Mouse (Mus musculus) adrenal gland, adult 18-20 months (tissue): ENCODE measurements around the gene Ap4s1. TPM values are rescaled to one million over a fixed set of nuclear protein-coding genes. Genes with fewer than 3 reads are reported as not detected.

ENCODE experiments used
- DNase-seq, 2 experiments: peaks; one replicate each; pipeline ENCODE4 v3.0.0; 2021 to 2022; ENCODE audit warnings: low spot score in 2 of 2
- total RNA-seq, 2 experiments: library from RNA; stranded (reverse); gene quantifications; 1 replicate in 1 of 2; 2 replicates in 1 of 2; pipeline ENCODE4 v1.2.3; 2021

The Ap4s1 gene
- total RNA-seq, 2 experiments from 2014 or later: 24.8 to 35.8 TPM

DNA sequence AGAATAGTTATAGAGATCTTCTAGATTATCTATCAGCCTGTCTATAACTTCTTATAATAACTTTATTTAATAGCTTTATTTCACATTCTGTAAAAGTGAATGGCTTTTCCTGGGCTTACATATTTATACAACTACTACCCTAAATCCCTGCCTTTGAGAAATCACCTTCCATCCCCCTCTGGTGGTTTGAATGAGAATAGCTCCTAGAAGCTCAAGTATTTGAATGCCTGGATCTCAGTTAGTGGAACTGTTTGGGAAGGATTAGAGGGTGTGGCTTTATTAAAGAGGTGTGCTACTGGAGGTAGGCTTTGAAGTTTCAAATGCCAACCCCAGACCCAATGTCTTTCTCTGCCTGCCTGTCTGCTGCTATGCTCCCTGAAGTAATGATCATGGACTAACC is 10.9 kb downstream of the Ap4s1 start:
- no peak for DNase-seq

DNA sequence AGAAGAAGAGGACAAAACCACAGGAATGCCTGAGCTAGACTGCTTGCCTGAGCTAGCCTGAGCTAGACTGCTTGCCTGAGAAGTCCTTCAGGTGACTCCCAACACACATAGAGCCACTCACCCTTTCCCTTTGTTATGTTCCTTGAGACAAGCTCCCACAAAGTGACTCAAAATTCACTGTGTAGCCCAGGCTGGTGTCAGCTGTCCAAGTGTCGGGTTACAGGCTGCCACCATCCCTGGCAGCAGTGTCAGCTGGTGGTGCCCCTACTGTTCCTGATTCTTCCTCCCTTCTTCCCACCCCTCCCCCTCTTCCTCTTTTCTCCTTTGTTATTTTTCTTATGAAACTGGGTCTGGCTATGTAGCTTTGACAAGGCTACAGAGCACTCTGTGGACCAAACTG is 13.0 kb downstream of the Ap4s1 start:
- DNase-seq: no peak

DNA sequence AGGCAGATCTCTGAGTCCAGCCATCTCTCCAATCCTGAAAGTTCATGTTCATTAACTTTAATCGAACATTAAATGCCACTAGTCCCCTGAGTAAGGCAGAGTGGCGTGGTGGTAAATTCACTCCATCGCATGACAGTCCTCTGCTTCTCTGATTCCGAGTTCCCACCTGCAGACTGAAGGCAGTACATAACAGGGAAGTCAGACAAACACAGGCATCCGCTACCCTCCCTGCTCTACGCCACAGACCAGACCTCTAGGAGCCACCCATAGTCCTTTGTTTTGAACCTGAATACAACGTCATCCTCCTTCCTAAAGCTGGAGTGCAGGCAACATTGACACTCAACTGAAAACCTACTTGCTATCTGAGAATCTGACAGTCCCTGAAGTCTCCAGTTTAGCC is 13.7 kb downstream of the Ap4s1 start:
- no peak for DNase-seq

GRCm38 (mm10) chr12:51705778-51706177 is 14.9 kb downstream of the Ap4s1 start:
- no peak for DNase-seq

GRCm38 (mm10) chr12:51706673-51707235 is 15.9 kb downstream of the Ap4s1 start:
- DNase-seq: no peak

- no peak for DNase-seq
Observed at GRCm38 (mm10) chr12:51708941-51709686, 18.3 kb downstream of the Ap4s1 start.

DNA sequence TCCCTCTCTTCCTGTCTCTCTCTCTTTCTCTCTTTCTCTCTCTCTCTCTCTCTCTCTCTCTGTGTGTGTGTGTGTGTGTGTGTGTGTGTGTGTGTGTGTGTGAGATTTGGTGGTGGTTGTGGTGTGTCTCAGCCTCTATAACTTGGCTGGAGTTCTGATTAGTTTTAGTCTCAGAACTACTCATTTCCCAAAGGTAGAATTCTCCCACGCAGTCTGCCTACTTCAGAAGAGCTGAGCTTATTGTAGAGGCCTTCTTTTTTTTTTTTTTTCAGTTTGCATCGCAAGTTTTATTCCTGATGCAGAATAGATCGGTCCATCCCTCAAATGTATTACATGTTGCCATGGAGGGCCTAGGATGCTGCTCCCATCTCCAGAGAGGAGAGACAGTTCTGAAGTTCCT is 18.9 kb downstream of the Ap4s1 start:
- DNase-seq: no peak

DNA sequence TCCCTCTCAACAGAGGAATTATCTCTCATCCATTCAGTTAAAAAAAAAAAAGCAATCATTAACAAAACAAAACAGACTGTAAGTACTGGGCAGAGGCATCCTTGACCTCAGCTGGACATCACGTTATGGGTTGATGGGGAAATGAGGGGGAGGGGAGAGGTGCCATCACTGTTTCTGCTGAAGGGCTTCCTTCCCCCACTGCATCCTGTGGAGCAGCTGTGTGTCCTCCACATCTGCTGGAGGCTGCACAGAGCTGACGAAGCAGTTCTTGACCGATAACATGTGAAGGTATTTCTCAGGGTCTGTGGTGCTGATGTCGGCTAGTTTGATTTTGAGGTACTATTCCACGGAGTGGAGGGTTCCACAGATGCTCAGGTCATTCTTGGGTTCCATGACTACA is 19.3 kb downstream of the Ap4s1 start:
- DNase-seq: no peak

- no peak for DNase-seq
Observed at GRCm38 (mm10) chr12:51712685-51713084, 21.9 kb downstream of the Ap4s1 start.

- no peak for DNase-seq
Observed at GRCm38 (mm10) chr12:51718617-51719016, 27.8 kb downstream of the Ap4s1 start.

- DNase-seq: no peak
Observed at GRCm38 (mm10) chr12:51721836-51722235, 31.0 kb downstream of the Ap4s1 start.

DNA sequence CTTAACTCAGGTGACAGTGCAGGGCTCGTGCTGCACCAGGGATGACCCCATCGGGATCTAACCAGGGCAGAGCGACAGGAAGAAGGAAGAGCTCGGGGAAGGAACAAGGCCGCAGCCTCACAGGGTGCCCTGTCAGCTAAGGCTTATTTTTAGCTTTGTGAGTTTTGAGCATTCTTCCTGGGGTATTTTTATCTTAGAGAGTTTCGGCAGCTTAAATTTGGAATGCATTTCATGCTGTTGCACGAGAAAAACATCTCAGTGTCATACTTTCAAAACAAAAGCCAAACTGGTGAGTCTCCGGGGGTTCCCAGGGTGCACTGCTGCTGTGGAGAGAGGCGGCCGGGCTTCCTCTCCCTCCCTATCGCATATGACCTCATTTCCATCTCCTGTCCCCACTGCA is 38.2 kb downstream of the Ap4s1 start:
- DNase-seq: no peak

GRCm38 (mm10) chr12:51729827-51730226 is 39.0 kb downstream of the Ap4s1 start:
- no peak for DNase-seq

GRCm38 (mm10) chr12:51734605-51735211 is 43.9 kb downstream of the Ap4s1 start:
- DNase-seq: no peak

- DNase-seq: peak in 1 of 2 experiments; percentile 18
Observed at GRCm38 (mm10) chr12:51735840-51736271, 45.0 kb downstream of the Ap4s1 start.

DNA sequence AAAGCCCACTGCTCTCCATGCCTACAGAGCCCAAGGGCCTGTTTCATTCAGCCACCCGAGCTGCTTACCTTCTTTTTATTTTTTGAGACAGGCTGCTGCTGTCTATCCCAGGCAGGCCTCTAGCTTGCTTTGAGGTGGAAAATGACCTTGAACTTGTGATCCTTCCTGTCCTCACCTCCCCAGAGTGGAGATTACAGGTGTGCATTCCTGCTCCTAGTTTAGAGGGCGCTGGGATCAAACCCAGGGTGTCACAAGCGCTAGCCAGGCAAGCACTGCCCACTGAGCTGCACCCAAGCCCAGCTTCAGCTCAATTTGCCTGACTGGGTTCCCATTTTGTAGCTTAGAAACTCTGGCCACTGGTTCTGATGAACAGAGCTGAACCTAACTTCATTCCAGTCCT is 45.5 kb downstream of the Ap4s1 start:
- DNase-seq: no peak

DNA sequence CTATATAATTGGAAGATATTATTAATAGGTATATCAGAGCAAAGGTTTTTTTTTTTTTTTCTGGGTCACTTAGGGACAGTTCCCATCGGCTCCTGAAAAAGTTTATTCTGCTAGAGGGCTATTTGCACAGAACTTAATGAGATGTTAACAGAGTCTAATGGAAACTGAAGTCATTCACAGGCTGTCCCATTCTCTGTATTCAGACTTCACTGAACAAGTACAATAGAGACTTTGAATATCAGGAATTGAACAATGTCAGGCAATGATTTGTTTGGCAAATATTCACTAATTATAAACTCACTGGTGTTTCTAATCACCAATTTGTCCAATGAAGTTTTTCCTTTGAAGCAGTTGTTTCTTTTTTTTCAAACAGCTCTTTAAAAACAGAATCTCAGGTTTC is 46.0 kb downstream of the Ap4s1 start:
- no peak for DNase-seq

DNA sequence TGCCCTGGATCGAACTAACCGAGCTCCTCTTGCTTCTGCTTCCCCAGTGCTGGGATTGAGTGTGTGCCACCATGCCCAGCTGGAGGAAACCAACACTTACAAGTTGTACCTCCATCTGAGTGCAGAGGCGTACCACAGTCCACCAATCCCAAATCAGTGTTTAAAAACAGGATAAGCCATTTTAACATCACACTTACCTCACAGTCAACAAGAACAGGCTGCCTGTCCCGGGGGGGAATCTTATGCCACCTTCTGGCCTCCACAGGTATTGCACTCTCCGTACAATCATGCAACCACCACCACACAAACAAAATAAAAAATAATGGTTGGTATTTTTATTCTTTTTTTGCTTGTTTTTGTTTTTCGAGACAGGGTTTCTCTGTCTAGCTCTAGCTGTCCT is 50.9 kb downstream of the Ap4s1 start:
- DNase-seq: peak in 1 of 2 experiments; percentile 43

GRCm38 (mm10) chr12:51744957-51745356 is 54.1 kb downstream of the Ap4s1 start:
- no peak for DNase-seq

- DNase-seq: no peak
Observed at GRCm38 (mm10) chr12:51747348-51747747, 56.5 kb downstream of the Ap4s1 start.

GRCm38 (mm10) chr12:51755938-51756598 is 65.2 kb downstream of the Ap4s1 start:
- DNase-seq: no peak

GRCm38 (mm10) chr12:51756599-51756961 is 65.7 kb downstream of the Ap4s1 start:
- no peak for DNase-seq
